In genomic region chr12:5204071-5204840, GRCm38 (mm10) we compare ENCODE assay signal across 11 mouse cellular contexts.
DNase-seq lines count a peak whose midpoint lies in the region; ATAC-seq and TF ChIP-seq lines count a peak whose summit lies in the region.
"Had no signal": no experiment of that assay in that cellular context is flagged by ENCODE, and none has a peak within 500 bp of the region (broad histone marks: within the 10 kb centered on the region; RNA-seq: fewer than 3 reads in every experiment).

No protein-coding gene starts in this region.

- H3K4me3 ChIP-seq in lung, embryonic 14.5 days (ENCODE audit: low read depth, low read length) = no peak overlapping the region
- no peak overlapping the region for H3K4me3 ChIP-seq in lung, adult 2 months (replicated peaks; ENCODE audit: extremely low read depth, low read depth, low read length)
- H3K4me3 ChIP-seq in stomach, postnatal 0 days (ENCODE audit: low read depth, low read length) = no peak overlapping the region
- H3K4me3 ChIP-seq in hindbrain, embryonic 16.5 days (ENCODE audit: low read length) = no peak overlapping the region
- H3K4me3 ChIP-seq: lung, embryonic 15.5 days had no signal

- H3K27ac ChIP-seq in lung, embryonic 14.5 days (ENCODE audit: low read depth) = no peak overlapping the region
- no peak overlapping the region for H3K27ac ChIP-seq in stomach, postnatal 0 days (replicated peaks)
- H3K27ac ChIP-seq in hindbrain, embryonic 16.5 days (ENCODE audit: low read depth, low read length) = no peak overlapping the region
- H3K27ac ChIP-seq: lung, embryonic 15.5 days had no signal

- WGBS in lung, embryonic 14.5 days = 30% methylated on average over 11 of the region's 11 CpGs
- 41% methylated on average over 11 of the region's 11 CpGs for WGBS in lung, adult 2 months
- WGBS in stomach, postnatal 0 days = 48% methylated on average over 11 of the region's 11 CpGs
- 70% methylated on average over 11 of the region's 11 CpGs for WGBS in hindbrain, embryonic 16.5 days

- peak; percentile 41; the same call in 1 of the 2 replicates for ATAC-seq in lung, embryonic 14.5 days (ENCODE audit: insufficient read depth)
- ATAC-seq in stomach, postnatal 0 days (ENCODE audit: low FRiP score, low TSS enrichment) = 0 out of 2 replicates have a peak, but pooled peaks have one; percentile 34
- no peak for ATAC-seq in hindbrain, embryonic 16.5 days

- H3K9me3 ChIP-seq in lung, embryonic 14.5 days (ENCODE audit: low read depth, low read length) = no peaks in the 10 kb centered on the region
- no peaks in the 10 kb centered on the region for H3K9me3 ChIP-seq in stomach, postnatal 0 days (ENCODE audit: control insufficient read depth, low read length)
- no peaks in the 10 kb centered on the region for H3K9me3 ChIP-seq in hindbrain, embryonic 16.5 days (ENCODE audit: control insufficient read depth, low read length)
- H3K9me3 ChIP-seq: lung, embryonic 15.5 days had no signal

- no peak for TF ChIP-seq POLR2A in lung, adult 2 months (IDR thresholded peaks at IDR 0.05; ENCODE audit: borderline replicate concordance, extremely low read depth, low read depth, low read length)

- peak; percentile 48 for DNase-seq in lung, embryonic 14.5 days
- DNase-seq in lung, adult 2 months = no peak
- DNase-seq in adrenal gland, postnatal 36 days = peak; percentile 78 to 89
- peak; percentile 55 for DNase-seq in kidney, postnatal 10 days
- no peak for DNase-seq in stomach, postnatal 0 days (ENCODE audit: low spot score)
- DNase-seq in cerebellum, adult 8-10 months = no peak
- DNase-seq: cerebellum, adult 11-12 months; heart, postnatal 36 days; right cerebral cortex, adult 18-20 months had no signal

- TF ChIP-seq EP300 in stomach, postnatal 0 days (optimal IDR thresholded peaks at IDR 0.05) = no peak

- no peak overlapping the region for H3K9ac ChIP-seq in lung, embryonic 14.5 days
- no peak overlapping the region for H3K9ac ChIP-seq in stomach, postnatal 0 days (ENCODE audit: low read length)
- no peak overlapping the region for H3K9ac ChIP-seq in hindbrain, embryonic 16.5 days (ENCODE audit: low read depth, low read length)
- H3K9ac ChIP-seq: lung, embryonic 15.5 days had no signal

- H3K4me1 ChIP-seq in lung, embryonic 14.5 days (ENCODE audit: insufficient read depth) = 0 out of 2 replicates have a peak, but pooled peaks cover 4% of the 10 kb centered on the region
- H3K4me1 ChIP-seq in lung, adult 2 months (ENCODE audit: control insufficient read depth, insufficient read depth, low read length) = peaks cover 3% of the 10 kb centered on the region; the same call in 1 of the 2 replicates
- H3K4me1 ChIP-seq in stomach, postnatal 0 days (replicated peaks; ENCODE audit: control insufficient read depth, insufficient read depth) = no peaks in the 10 kb centered on the region
- H3K4me1 ChIP-seq in hindbrain, embryonic 16.5 days (ENCODE audit: control insufficient read depth, insufficient read depth, low read depth, low read length) = peaks cover 10% of the 10 kb centered on the region

- H3K27me3 ChIP-seq in lung, embryonic 14.5 days (ENCODE audit: insufficient read depth, low read length) = no peaks in the 10 kb centered on the region
- H3K27me3 ChIP-seq in stomach, postnatal 0 days (ENCODE audit: control insufficient read depth, insufficient read depth, low read length) = no peaks in the 10 kb centered on the region
- H3K27me3 ChIP-seq in hindbrain, embryonic 16.5 days (replicated peaks; ENCODE audit: control insufficient read depth, insufficient read depth, low read length) = no peaks in the 10 kb centered on the region
- H3K27me3 ChIP-seq: lung, embryonic 15.5 days had no signal

- H3K4me2 ChIP-seq in lung, embryonic 14.5 days = no peak overlapping the region
- no peak overlapping the region for H3K4me2 ChIP-seq in stomach, postnatal 0 days (replicated peaks; ENCODE audit: low read depth)
- no peak overlapping the region for H3K4me2 ChIP-seq in hindbrain, embryonic 16.5 days (ENCODE audit: low read length)
- H3K4me2 ChIP-seq: lung, embryonic 15.5 days had no signal

- no peak for TF ChIP-seq CTCF in lung, embryonic 14.5 days (IDR thresholded peaks at IDR 0.05; ENCODE audit: low read depth)
- no peak for TF ChIP-seq CTCF in lung, adult 2 months (IDR thresholded peaks at IDR 0.05; ENCODE audit: insufficient read depth, low read length)
- TF ChIP-seq CTCF in stomach, postnatal 0 days (IDR thresholded peaks at IDR 0.05; ENCODE audit: low read depth) = no peak

- no peaks in the 10 kb centered on the region for H3K36me3 ChIP-seq in lung, embryonic 14.5 days (ENCODE audit: insufficient read depth)
- H3K36me3 ChIP-seq in stomach, postnatal 0 days (ENCODE audit: control insufficient read depth, insufficient read depth, low read length) = no peaks in the 10 kb centered on the region
- H3K36me3 ChIP-seq in hindbrain, embryonic 16.5 days (ENCODE audit: control insufficient read depth, insufficient read depth, low read length) = no peaks in the 10 kb centered on the region
- H3K36me3 ChIP-seq: lung, embryonic 15.5 days had no signal

Comparison
In these comparisons a context has a peak if more than half of its experiments do, and no peak if none do; other contexts are left out.
1. DNase-seq: peak in lung, embryonic 14.5 days (single experiment), adrenal gland, postnatal 36 days (2 of 2) and kidney, postnatal 10 days (single experiment); none in lung, adult 2 months (single experiment), stomach, postnatal 0 days (single experiment) and cerebellum, adult 8-10 months (single experiment).